Mouse (Mus musculus) limb, embryonic 11.5 days (tissue): ENCODE measurements around the gene Uqcrc2. TPM values are rescaled to one million over a fixed set of nuclear protein-coding genes. Genes with fewer than 3 reads are reported as not detected.

Source experiments
- ATAC-seq: fragments of 200-750 bp; cut with Nextera tagmentation; 2 replicates; pipeline ENCODE4 v1.8.0; 2017; ENCODE audit warnings: low read depth; ENCODE audit not compliant: insufficient number of reproducible peaks, low FRiP score, low TSS enrichment
- DNase-seq: peaks from one replicate; pipeline ENCODE4 v3.0.0-alpha.2; 2015; ENCODE audit warnings: low spot score
- H3K27ac ChIP-seq: fragments of 300-500 bp; sonication (generic); replicated peaks from 2 replicates; pipeline ENCODE4 v1.5.1; 2014; ENCODE audit warnings: low read depth, mild to moderate bottlenecking, low read length
- H3K27me3 ChIP-seq: fragments of 300-500 bp; sonication (generic); 2 replicates; pipeline ENCODE4 v1.6.1; 2014; ENCODE audit warnings: mild to moderate bottlenecking, low read length, mixed read lengths; ENCODE audit not compliant: control insufficient read depth, insufficient read depth
- H3K36me3 ChIP-seq: fragments of 300-500 bp; sonication (generic); 2 replicates; pipeline ENCODE4 v1.6.1; 2014; ENCODE audit warnings: mild to moderate bottlenecking, low read length, moderate library complexity, mixed read lengths; ENCODE audit not compliant: control insufficient read depth, insufficient read depth
- H3K4me1 ChIP-seq: fragments of 300-500 bp; sonication (generic); 2 replicates; pipeline ENCODE4 v1.6.1; 2014; ENCODE audit warnings: low read length, mixed read lengths; ENCODE audit not compliant: control insufficient read depth, insufficient read depth
- H3K4me2 ChIP-seq: fragments of 300-500 bp; sonication (generic); 2 replicates; pipeline ENCODE4 v1.6.1; 2014; ENCODE audit warnings: low read depth, mild to moderate bottlenecking, moderate library complexity; ENCODE audit not compliant: severe bottlenecking
- H3K4me3 ChIP-seq: fragments of 300-500 bp; sonication (generic); 2 replicates; pipeline ENCODE4 v1.5.1; 2014; ENCODE audit warnings: low read depth, low read length
- H3K9ac ChIP-seq: fragments of 300-500 bp; sonication (generic); 2 replicates; pipeline ENCODE4 v1.6.1; 2014; ENCODE audit warnings: mild to moderate bottlenecking, low read length
- H3K9me3 ChIP-seq: fragments of 300-500 bp; sonication (generic); 2 replicates; pipeline ENCODE4 v1.6.1; 2016; ENCODE audit warnings: low read length; ENCODE audit not compliant: control insufficient read depth
- WGBS: fragments of 180-500 bp; shearing (Covaris S2); extraction: QIAGEN DNeasy Blood & Tissue Kit; methylation state at CpG from one replicate; pipeline ENCODE4 v1.1.7; 2014; 5-methylcytosine and 5-hydroxymethylcytosine counted together
- polyA plus RNA-seq: library from polyadenylated mRNA; unstranded; fragments of >200 nt; fragmentation: Nextera tagmentation; extraction: Ambion mirVana; gene quantifications from 2 replicates; pipeline ENCODE4 v1.2.1, GENCODE M21; 2014

Uqcrc2 gene
- polyA plus RNA-seq, 1 experiment from 2014 or later, result 216 TPM

GRCm38 (mm10) chr7:120677764-120678531 lies 43.0 kb downstream of the Uqcrc2 start:
- 0 out of 2 replicates have a peak overlapping the region, but pooled peaks have one; percentile 58 for H3K27ac ChIP-seq

DNA sequence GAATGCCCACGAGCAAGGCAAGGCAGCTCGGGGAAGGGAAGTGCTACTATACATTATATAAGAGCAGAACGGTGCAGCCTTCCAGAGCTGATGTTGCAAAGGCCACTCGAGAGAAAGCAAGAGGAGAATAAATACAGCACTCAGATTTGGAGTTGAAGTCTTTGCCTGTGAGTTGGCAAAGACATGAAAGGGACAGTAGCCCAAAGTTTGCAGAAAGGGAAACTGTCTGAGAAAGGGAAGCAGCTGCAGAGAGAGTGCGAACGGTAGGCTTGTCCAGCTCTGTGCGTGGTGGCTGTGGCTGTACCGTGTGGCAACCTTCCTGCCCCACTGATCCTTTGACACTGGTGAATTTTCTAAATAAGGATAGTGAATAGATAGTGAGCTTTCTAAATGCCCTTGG lies 44.0 kb downstream of the Uqcrc2 start:
- DNase-seq, result no peak
- Histone ChIP-seq H3K4me1 (peaks cover 3% of the 10 kb centered on the region; the same call in 1 of the 2 replicates), H3K4me2 (peak overlapping the region; percentile 78; the same call in 1 of the 2 replicates), H3K9ac (no peak overlapping the region), H3K27me3 (no peaks in the 10 kb centered on the region), H3K27ac (no peak overlapping the region), H3K4me3 (no peak overlapping the region), H3K36me3 (no peaks in the 10 kb centered on the region), H3K9me3 (no peaks in the 10 kb centered on the region)
- ATAC-seq, result no peak
- 69% methylated on average over 8 of the region's 8 CpGs for WGBS

More at GRCm38 (mm10) chr7:120677764-120678531, 43.0 kb downstream of the Uqcrc2 start:
- H3K4me2 ChIP-seq, result peak overlapping the region; percentile 78
- no peaks in the 10 kb centered on the region for H3K27me3 ChIP-seq
- peaks cover 3% of the 10 kb centered on the region; the same call in 1 of the 2 replicates for H3K4me1 ChIP-seq
- H3K9ac ChIP-seq, result peak overlapping the region; percentile 90
- no peaks in the 10 kb centered on the region for H3K36me3 ChIP-seq
- WGBS, result 1% methylated on average over 42 of the region's 42 CpGs
- ATAC-seq, result peak; percentile 56; the same call in 1 of the 2 replicates
- H3K9me3 ChIP-seq, result no peaks in the 10 kb centered on the region
- peak overlapping the region; percentile 87 for H3K4me3 ChIP-seq
- peak; percentile 66 for DNase-seq

- H3K4me3 ChIP-seq, result no peak overlapping the region
- no peak overlapping the region for H3K9ac ChIP-seq
- ATAC-seq, result no peak
- no peaks in the 10 kb centered on the region for H3K27me3 ChIP-seq
- H3K9me3 ChIP-seq, result no peaks in the 10 kb centered on the region
- WGBS, result 92% methylated on average over 4 of the region's 4 CpGs
- no peaks in the 10 kb centered on the region for H3K36me3 ChIP-seq
- DNase-seq, result no peak
- H3K27ac ChIP-seq, result no peak overlapping the region
- peaks cover 3% of the 10 kb centered on the region; the same call in 1 of the 2 replicates for H3K4me1 ChIP-seq
- no peak overlapping the region for H3K4me2 ChIP-seq
These were observed 47.0 kb downstream of the Uqcrc2 start for GRCm38 (mm10) chr7:120682002-120682401.

DNA sequence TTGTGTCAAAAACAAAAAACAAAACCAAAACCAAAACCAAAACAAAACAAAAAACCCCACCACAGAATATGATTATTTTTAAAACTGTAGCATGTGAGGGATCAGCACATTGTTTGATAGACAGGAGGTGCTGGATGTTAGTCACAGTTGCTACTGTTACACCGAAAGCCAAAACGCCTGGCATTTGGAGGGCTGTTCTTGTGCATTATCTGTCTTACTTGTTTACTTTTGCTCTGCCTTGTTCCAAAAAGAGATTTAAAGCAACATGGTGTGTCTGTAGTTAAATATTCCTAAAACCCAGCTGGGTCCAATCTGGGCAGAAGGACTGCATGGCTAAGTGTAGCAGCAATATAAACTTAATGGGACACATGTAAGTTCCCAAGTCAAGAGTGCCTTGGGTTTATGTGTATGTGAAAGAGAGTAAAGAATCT lies 49.8 kb downstream of the Uqcrc2 start:
- no peaks in the 10 kb centered on the region for H3K27me3 ChIP-seq
- no peak overlapping the region for H3K4me3 ChIP-seq
- no peak for DNase-seq
- H3K9me3 ChIP-seq, result no peaks in the 10 kb centered on the region
- no peaks in the 10 kb centered on the region for H3K4me1 ChIP-seq
- no peak overlapping the region for H3K4me2 ChIP-seq
- H3K9ac ChIP-seq, result no peak overlapping the region
- 89% methylated on average over 2 of the region's 2 CpGs for whole genome bisulfite sequencing
- no peaks in the 10 kb centered on the region for H3K36me3 ChIP-seq
- no peak for ATAC-seq
- no peak overlapping the region for H3K27ac ChIP-seq

DNA sequence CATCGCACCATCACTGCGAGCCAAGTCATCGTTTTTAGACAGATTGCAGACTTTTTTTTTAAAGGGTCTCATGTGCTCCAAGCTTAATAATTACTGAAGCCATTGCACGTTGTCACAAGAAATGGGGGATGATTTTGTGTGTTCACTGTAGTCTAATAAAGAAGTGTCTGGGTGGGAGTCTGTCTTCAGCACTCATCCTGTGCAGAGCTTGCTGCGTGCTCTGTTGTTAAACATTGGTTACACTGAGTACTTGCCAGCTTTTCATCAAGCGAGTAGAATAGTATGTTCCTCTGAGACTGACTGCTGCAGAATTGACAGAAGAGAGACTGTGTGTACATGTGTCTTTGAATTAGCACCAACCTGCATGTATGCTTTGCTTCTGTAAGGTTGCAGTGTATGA lies 50.3 kb downstream of the Uqcrc2 start:
- no peaks in the 10 kb centered on the region for H3K36me3 ChIP-seq
- H3K9me3 ChIP-seq, result no peaks in the 10 kb centered on the region
- no peak for DNase-seq
- no peak overlapping the region for H3K4me2 ChIP-seq
- H3K4me1 ChIP-seq, result no peaks in the 10 kb centered on the region
- no peak for ATAC-seq
- no peaks in the 10 kb centered on the region for H3K27me3 ChIP-seq
- H3K27ac ChIP-seq, result no peak overlapping the region
- 90% methylated on average over 6 of the region's 6 CpGs for WGBS
- H3K9ac ChIP-seq, result no peak overlapping the region
- H3K4me3 ChIP-seq, result no peak overlapping the region

- Histone ChIP-seq H3K9ac (no peak overlapping the region), H3K27ac (no peak overlapping the region), H3K9me3 (no peaks in the 10 kb centered on the region), H3K36me3 (0 out of 2 replicates have a peak, but pooled peaks cover 2% of the 10 kb centered on the region), H3K27me3 (no peaks in the 10 kb centered on the region), H3K4me2 (no peak overlapping the region), H3K4me1 (0 out of 2 replicates have a peak, but pooled peaks cover 3% of the 10 kb centered on the region), H3K4me3 (no peak overlapping the region)
- no peak for DNase-seq
- 71% methylated on average over 4 of the region's 4 CpGs for WGBS
- ATAC-seq, result no peak
These were observed 55.7 kb downstream of the Uqcrc2 start for GRCm38 (mm10) chr7:120690634-120691033.

GRCm38 (mm10) chr7:120693831-120694375 lies 58.9 kb downstream of the Uqcrc2 start:
- ATAC-seq, result no peak
- DNase-seq, result no peak
- Histone ChIP-seq H3K36me3 (0 out of 2 replicates have a peak, but pooled peaks cover 2% of the 10 kb centered on the region), H3K27me3 (no peaks in the 10 kb centered on the region), H3K9ac (no peak overlapping the region), H3K9me3 (no peaks in the 10 kb centered on the region), H3K4me2 (no peak overlapping the region), H3K4me1 (0 out of 2 replicates have a peak, but pooled peaks cover 3% of the 10 kb centered on the region), H3K4me3 (no peak overlapping the region), H3K27ac (no peak overlapping the region)
- 95% methylated on average over 5 of the region's 5 CpGs for WGBS

DNA sequence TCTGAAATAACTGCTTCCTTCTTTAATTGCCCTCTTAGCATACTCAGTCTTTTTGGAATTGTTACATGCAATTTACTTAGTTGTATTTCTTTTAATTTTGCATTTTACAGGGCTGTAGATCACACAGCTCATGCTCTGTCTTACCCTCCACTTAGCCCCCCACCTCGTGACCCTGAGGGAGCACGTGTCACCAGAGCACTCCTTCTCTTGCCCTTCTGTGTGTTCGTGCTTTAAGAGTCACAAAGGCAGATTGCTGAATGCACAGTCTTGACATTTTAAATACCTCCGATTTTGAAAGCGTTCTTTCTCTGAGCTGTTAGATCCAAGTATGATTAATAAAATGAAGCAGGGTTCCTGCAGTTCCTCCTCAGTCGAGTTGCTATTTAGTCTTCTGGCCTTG lies 60.2 kb downstream of the Uqcrc2 start:
- H3K27me3 ChIP-seq, result no peaks in the 10 kb centered on the region
- H3K4me2 ChIP-seq, result no peak overlapping the region
- DNase-seq (no peak), ATAC-seq (no peak)
- H3K4me3 ChIP-seq, result no peak overlapping the region
- WGBS, result 28% methylated on average over 6 of the region's 6 CpGs
- H3K9ac ChIP-seq, result no peak overlapping the region
- 0 out of 2 replicates have a peak, but pooled peaks cover 3% of the 10 kb centered on the region for H3K4me1 ChIP-seq
- no peak overlapping the region for H3K27ac ChIP-seq
- H3K9me3 ChIP-seq, result no peaks in the 10 kb centered on the region
- 0 out of 2 replicates have a peak, but pooled peaks cover 2% of the 10 kb centered on the region for H3K36me3 ChIP-seq
